Mouse (Mus musculus) CD4-positive helper T cell, adult 2 months (primary cell): ENCODE measurements around the gene Fkbp15.

ENCODE experiments used
- DNase-seq: peaks from one replicate; pipeline ENCODE4 v3.0.0-alpha.2; 2012; ENCODE audit warnings: low read depth, missing footprints, low spot score

Gene Fkbp15

DNA sequence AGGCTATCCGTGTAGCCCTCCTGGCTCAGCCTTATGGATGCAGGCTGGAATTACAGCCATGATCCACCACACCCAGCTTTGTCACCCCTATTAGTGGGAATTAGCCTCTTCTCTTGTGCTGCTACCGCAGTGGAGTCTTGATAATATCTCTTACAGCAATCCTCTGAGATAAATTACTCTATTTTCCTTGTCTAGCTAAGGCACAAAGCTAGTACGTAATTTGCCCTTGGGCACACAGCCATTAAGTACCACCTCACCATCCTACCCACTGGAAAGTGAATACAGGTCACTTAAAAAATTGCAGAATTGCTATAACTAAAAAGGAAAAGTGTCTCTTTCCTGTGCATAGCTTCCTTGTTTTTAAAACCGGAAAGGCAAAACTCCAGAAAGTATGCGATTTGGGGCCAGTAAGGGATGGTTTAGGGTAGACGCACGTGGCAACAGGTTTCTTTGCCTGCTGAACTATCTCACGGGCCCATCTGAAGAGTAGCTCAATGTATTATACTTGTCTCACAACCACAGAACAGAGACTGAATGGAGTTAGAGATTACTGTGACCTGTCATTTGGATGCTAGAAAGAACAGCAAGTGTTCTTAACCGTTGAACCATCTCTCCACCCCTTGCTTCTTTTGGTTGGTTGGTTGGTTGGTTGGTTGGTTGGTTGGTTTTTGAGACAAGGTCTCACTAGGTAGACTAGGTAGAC, 12.6 kb upstream of the Fkbp15 start:
- DNase-seq, result no peak

DNA sequence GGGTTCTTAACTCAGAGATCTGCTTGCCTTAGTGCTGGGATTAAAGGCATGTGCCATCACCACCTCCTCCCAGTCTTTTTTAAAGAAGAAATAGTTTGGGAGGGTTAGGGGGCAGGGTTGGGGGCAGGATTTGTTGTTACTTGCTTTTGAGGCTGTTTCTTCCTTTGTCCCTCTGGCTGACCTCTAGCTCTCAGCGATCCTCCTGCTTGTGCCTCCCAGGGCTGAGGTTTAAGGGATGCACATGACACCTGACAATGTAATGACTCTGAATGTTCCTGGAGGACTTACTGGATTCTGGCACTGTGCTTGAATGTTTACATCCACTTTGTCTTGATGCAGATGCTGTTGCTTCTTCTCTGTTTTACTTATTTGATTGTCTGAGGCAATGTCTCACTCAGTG, 12.1 kb upstream of the Fkbp15 start:
- no peak for DNase-seq

DNA sequence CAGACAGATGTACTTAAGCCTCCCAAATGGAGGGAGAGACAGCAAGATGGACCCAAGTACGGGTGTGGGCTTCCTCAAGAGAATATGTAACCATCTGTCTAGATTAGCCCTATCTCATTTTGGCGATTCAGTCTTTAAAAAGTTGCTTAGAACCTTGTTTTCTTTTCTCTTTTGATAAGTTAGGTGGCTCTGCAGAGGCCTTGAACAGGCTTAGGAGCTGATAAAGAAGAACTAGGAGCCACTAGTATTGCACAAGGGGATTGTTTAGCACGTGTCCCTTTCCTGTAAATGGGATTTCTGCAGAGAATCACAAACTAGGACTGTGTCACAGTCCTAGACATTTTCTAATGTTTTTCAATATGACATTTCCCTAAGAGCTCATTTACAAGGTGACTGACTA, 8.7 kb upstream of the Fkbp15 start:
- no peak for DNase-seq

DNA sequence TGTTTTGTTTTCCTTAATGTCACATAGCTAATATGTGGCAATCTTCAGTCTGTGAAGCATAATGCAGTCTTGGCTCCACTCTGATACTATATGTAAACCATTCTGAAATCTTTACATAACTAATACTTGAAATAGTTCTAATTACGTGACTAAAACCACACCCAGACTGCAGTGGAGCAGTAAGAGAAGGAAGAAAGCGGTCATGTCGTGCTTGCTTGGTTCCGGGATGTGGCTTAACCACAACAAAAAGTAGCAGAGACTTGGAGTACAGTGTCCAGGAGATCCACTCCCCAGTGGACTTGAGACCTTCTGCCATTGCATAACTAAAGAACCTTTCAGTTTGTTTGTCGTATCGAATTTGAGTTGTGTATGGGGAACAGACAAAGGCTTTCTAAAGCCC, 7.2 kb upstream of the Fkbp15 start:
- peak; percentile 25 for DNase-seq

- no peak for DNase-seq
Measured at GRCm38 (mm10) chr4:62366291-62366690, 5.9 kb upstream of the Fkbp15 start.

GRCm38 (mm10) chr4:62364299-62364698, 4.0 kb upstream of the Fkbp15 start:
- DNase-seq, result no peak

GRCm38 (mm10) chr4:62362437-62362836, 2.1 kb upstream of the Fkbp15 start:
- DNase-seq, result no peak

DNA sequence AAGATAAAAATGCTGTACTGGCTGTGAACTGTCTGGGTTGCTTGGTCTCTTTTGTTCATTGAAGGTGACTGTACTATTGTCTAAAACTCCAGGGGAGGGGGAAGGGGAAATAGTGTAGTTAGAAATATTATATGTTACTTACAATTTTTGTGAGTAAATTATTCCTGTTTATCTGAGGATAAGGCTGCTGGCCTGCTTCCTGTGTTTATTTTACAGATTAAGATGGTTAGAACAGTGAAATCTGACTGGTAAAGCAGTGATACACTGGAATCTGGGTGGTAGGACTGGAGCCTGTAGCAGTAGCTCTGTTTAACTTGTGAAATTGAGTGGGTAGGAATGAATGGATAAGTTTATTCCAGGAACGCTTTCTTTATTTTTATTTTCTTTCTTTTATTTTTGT, 1.6 kb upstream of the Fkbp15 start:
- no peak for DNase-seq

GRCm38 (mm10) chr4:62361571-62361970, 1.2 kb upstream of the Fkbp15 start:
- no peak for DNase-seq

DNA sequence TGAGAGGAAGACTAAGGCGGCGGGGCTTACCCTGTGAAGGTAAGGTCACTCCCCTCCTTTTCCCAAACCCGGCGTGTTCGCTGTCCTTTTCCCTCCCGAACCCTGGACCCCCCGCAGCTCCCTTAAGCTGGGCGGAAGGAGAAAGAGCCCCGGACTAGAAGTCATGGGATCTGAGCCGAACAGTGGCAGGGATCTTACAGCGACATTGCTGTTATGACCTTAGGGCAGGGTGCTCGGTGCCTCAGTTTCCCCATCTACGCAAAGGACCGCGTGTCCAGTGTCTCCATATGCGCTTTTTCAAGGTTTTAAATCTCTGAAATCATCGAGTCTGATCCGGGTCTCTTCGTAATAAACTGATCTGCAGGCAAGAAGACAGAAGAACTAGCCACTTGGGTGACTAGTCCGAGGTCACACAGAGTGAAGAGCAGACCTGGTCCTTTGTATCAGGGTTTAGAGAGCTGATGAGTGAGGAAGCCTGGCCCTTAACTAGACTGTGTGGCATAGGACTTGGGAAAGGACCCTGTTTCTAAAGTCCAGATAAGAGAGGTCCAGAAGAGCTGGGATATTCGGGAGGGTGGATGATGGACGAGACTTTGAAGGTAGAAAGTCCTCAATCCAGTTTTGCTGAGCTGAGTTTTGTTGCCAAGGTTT, 582 bp upstream of the Fkbp15 start:
- DNase-seq, result no peak

DNA sequence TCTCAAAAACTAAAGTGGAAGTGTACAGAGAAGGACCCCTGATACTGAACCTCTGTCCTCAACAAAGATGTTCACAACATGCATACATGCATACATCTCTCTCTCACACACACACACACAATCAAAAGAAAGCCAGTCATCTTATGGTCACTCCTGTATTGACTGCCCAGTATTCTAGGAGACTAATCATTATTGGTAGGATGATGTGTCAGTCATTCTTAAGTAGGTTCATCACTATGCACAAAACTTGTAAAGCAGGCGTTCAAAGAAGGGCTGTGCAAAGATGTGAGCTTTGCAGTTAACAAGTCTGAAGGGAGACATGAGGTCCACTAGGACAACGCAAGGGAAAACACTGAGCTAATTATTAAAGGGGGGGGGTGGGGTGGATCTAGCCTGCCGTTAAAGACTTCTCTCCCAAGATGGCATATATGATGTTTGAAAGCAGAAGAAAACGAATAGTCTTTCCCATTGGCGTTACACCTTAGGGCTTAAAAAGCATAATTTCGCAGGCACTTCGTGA, 1.0 kb downstream of the Fkbp15 start:
- DNase-seq, result peak; percentile 6

GRCm38 (mm10) chr4:62357631-62358148, 2.7 kb downstream of the Fkbp15 start:
- DNase-seq, result no peak

DNA sequence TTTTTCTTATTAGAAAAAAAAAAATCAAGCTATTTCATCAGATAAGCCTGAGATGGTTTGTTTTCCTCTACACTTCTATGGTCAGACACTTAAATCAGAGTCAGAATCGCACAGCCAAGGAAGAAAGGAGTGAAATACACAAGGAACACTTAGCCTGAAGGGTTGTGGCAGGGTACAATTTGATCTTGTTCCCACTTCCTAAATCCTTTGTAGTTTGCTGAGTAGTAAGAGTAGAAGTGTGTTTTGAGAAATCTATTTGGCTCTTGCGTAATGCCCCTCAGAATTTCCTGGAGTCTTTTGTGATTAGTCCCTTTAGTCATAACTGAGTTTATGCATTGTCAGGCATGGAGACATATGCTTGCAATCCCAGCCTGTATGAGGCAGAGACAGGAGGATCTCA, 11.0 kb downstream of the Fkbp15 start:
- DNase-seq, result no peak

- DNase-seq, result no peak
Measured at GRCm38 (mm10) chr4:62348329-62348705, 12.0 kb downstream of the Fkbp15 start.

- no peak for DNase-seq
Measured at GRCm38 (mm10) chr4:62347605-62348328, 12.6 kb downstream of the Fkbp15 start.

DNA sequence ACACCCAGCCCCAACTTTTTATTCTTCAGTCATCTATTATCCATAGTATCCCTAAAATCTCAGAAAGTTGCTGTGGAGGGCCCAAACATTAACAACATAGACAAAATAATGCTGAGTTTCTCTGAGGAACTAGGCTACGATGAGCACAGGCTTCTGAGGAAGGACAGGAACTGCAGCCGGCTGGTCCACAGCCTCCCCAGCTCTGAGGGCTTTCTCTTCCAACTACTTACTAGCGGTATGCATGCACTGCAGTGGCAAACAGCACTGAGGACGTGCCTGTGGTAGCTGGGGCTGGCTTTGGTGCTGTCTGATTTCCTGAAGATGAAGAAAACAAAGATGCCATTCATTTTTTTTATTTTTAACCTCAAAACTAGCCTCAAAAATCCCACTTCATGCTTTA, 14.5 kb downstream of the Fkbp15 start:
- DNase-seq, result no peak

DNA sequence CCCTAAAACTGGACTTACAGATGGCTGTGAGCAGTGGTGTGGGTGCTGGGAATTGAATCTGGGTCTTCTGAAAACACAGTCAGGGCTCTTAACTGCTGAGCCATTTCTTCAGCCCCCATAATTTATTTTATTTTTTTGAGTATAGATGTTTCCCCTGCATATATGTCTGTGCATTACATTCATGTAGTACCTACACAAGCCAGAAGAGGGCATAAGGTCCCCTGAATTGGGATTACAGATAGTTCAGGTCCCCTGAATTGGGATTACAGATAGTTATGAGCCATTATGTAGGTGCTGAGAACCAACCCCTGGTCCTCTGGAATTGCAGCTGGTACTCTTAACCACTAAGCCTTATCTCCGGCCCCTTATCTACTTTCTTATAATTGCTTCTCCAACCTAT, 16.3 kb downstream of the Fkbp15 start:
- peak; percentile 31 for DNase-seq

GRCm38 (mm10) chr4:62338536-62338935, 21.8 kb downstream of the Fkbp15 start:
- DNase-seq, result no peak

DNA sequence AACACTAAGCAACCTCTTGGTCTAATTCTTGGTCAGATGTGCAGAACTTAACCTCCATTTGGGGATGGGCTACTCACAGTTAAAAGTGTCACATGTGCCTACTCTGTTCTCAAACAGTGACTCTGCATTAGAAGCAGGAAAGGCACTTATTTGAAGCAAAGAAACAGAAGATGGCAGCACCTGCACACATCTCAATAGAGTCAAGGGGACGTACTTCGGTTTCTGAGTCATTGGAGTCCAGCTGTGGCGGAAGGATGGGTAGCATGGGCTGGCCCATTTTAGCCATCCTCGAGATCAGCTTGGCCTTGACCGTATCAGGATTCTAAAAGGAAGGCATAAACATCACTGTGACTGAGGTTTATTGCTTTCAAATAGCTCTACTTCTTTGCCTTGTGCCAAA, 28.4 kb downstream of the Fkbp15 start:
- no peak for DNase-seq

DNA sequence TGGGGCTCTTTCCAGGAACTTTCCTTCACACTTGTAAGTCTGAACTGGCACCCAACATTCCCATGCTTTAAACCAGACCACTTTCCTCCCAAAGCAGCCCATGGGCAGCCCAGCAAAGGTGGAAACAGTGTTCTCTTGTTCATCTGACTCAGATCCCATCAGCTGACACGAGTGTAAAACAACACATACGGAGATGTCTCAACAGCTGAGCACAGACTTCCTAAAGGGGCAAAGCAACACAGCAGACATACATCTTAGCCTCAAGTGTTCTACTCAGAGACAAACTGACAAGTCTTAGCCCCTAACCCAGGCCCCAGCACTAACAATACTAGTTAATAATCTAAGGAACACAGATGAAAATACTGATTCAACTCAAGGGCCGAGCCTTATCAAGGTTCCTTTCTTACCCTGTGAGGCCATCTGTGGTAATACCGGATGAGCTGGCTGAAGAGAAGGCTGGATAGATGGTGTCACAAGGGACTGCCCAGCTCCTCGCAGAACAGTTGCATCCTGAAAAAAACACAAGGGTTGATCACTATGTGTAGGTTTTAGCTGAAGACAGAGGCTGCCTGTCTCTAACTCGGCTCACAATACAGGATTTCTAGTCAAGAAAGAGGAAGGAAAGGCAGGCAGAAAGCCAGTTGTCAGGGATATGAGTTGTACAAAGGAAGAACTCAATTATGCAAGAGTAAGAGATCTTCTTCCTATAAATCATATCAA, 31.2 kb downstream of the Fkbp15 start:
- DNase-seq, result no peak

DNA sequence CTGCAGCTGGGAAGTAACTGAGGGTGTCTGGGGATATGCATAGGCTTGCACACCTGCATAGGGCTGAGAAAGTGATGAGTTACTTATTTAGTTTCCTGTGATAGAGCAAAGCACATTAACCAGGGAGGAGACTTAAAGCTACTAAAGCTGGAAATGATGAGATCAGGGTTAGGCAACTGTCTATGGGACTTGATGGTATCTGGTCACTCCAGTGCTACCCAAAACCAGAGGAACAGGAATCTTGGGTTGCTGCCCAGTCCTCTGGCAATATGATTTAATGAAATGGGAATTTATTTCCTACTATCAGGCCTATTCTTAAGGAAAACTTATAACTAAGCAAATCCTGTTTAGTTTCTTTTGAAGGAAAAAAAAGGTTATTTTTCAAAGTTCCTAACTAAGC, 34.2 kb downstream of the Fkbp15 start:
- no peak for DNase-seq

DNA sequence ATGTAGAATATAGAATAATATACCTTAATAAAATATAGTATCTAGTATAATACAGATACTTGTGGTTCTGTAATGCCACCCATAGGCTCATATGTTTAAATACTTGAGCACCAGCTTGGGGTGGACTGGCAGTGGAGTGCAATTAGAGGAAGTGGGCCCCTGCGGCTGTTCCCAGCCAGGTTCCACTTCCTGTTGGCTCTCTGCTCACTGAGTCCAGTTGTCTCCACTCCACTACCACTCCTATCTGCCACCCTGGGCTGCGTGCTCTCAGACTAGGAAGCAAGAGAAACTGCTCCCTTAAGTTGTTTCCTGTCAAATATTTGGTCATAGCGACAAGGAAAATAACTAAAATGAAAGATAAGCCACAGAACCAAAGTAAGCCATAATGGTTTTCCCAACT, 37.7 kb downstream of the Fkbp15 start:
- DNase-seq, result no peak
